Mouse (Mus musculus): ENCODE measurements at regions not wholly inside any gene's neighbourhood (a gene's known extent, or its start where the extent isn't known, plus 50 kb on each side); places are given as distances from the start of the nearest gene placed in this dataset.

DNA sequence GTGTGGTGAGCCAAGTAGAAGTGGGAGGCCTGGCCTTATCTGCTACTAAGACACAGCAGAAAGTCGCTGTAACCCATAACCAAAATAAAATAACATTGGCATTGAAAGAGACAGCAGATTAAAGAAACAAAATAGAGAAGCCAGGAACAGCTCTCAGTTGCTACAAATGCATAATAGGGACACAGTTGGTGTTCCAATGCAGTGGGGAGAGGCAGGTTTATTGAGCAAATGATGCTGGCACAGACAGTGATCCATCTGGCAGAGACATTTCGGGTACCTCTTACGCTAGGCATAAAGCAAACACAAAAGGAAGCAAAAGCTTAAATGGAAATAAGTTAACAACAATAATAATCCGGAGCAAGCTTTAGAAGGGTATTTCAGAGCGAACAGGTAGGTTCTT, 83.6 kb upstream of the Foxq1 start:
- TF ChIP-seq POLR2A (IDR thresholded peaks at IDR 0.05; ENCODE audit: insufficient read depth, low read depth, low read length) (no peak), CTCF (IDR thresholded peaks at IDR 0.05) (no peak), EP300 (IDR thresholded peaks at IDR 0.05; ENCODE audit: insufficient read depth, low read depth, low read length) (no peak)
- intact Hi-C loops (cut with DNase I) = no loop called here

DNA sequence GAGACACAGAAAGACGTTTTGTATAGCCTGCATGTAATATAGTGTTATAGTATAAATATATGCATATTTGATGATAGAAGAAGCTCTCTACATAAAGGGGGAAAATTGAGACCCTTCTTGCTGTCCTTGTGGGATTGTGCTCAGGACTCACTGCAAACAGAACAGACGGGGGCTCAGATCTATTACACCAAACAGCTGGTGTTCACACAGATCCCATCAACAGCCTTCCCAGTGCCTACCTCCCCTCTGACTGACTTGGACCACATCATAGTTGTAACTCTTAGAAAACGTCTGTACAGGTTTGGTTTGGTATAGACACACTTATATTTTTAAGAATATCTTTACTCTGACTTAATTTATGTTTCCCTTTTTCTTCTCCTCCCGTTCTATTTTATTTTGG, 83.1 kb upstream of the Foxq1 start:
- intact Hi-C loops (cut with DNase I) = no loop called here
- no peaks in the 10 kb centered on the region for H3K4me1 ChIP-seq (ENCODE audit: control insufficient read depth, insufficient read depth, low read length)
- H3K27ac ChIP-seq = no peak overlapping the region
- WGBS = 63% methylated on average over 4 of the region's 4 CpGs
- no peak overlapping the region for H3K4me3 ChIP-seq
- H3K36me3 ChIP-seq (ENCODE audit: control insufficient read depth, insufficient read depth, low read length) = no peaks in the 10 kb centered on the region
- no peak for DNase-seq
- no peak overlapping the region for H3K9ac ChIP-seq (ENCODE audit: low read depth, low read length)
- H3K27me3 ChIP-seq (ENCODE audit: control insufficient read depth, insufficient read depth, low read length) = 0 out of 2 replicates have a peak, but pooled peaks cover 1% of the 10 kb centered on the region
- H3K79me2 ChIP-seq (replicated peaks; ENCODE audit: control insufficient read depth, insufficient read depth, low read length) = no peaks in the 10 kb centered on the region
- TF ChIP-seq EP300 (IDR thresholded peaks at IDR 0.05; ENCODE audit: insufficient read depth, low read depth, low read length) (no peak), POLR2A (IDR thresholded peaks at IDR 0.05; ENCODE audit: insufficient read depth, low read depth, low read length) (no peak), CTCF (IDR thresholded peaks at IDR 0.05) (no peak)

More for the DNA sequence above, 83.6 kb upstream of the Foxq1 start:
- Histone ChIP-seq H3K4me1 (ENCODE audit: control insufficient read depth, insufficient read depth, low read length) (no peaks in the 10 kb centered on the region), H3K9ac (ENCODE audit: low read depth, low read length) (no peak overlapping the region), H3K27me3 (ENCODE audit: control insufficient read depth, insufficient read depth, low read length) (0 out of 2 replicates have a peak, but pooled peaks cover 1% of the 10 kb centered on the region), H3K4me3 (no peak overlapping the region), H3K36me3 (ENCODE audit: control insufficient read depth, insufficient read depth, low read length) (no peaks in the 10 kb centered on the region), H3K27ac (no peak overlapping the region), H3K79me2 (replicated peaks; ENCODE audit: control insufficient read depth, insufficient read depth, low read length) (no peaks in the 10 kb centered on the region)
- DNase-seq = no peak
- WGBS = 83% methylated on average over 5 of the region's 5 CpGs

DNA sequence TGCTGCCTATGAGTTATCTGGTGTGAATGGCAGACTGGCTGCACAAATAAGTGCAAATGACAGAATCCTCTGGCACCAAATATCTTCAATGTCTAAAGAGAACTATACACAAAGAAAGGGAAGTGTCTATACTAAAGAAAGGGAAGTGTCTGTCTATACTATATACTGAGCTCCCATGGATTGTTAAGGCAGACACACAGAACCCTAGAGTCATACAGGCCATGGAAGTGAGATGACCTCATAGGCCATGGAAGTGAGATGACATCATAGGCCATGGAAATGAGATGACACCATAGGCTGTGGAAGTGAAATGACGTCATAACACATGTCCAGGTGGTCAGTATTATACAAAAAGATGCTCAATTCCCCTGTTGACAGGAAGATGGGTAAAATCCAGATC, 82.7 kb upstream of the Foxq1 start:
- H3K9ac ChIP-seq (ENCODE audit: low read depth, low read length) = no peak overlapping the region
- DNase-seq = no peak
- no peaks in the 10 kb centered on the region for H3K36me3 ChIP-seq (ENCODE audit: control insufficient read depth, insufficient read depth, low read length)
- H3K4me3 ChIP-seq = no peak overlapping the region
- 55% methylated on average over 1 of the region's 1 CpGs for WGBS
- H3K4me1 ChIP-seq (ENCODE audit: control insufficient read depth, insufficient read depth, low read length) = no peaks in the 10 kb centered on the region
- H3K27me3 ChIP-seq (ENCODE audit: control insufficient read depth, insufficient read depth, low read length) = 0 out of 2 replicates have a peak, but pooled peaks cover 1% of the 10 kb centered on the region
- TF ChIP-seq CTCF (IDR thresholded peaks at IDR 0.05) = no peak
- TF ChIP-seq POLR2A (IDR thresholded peaks at IDR 0.05; ENCODE audit: insufficient read depth, low read depth, low read length) = no peak
- TF ChIP-seq EP300 (IDR thresholded peaks at IDR 0.05; ENCODE audit: insufficient read depth, low read depth, low read length) = no peak
- no peaks in the 10 kb centered on the region for H3K79me2 ChIP-seq (replicated peaks; ENCODE audit: control insufficient read depth, insufficient read depth, low read length)
- no peak overlapping the region for H3K27ac ChIP-seq
- intact Hi-C loops (cut with DNase I) = no loop called here

DNA sequence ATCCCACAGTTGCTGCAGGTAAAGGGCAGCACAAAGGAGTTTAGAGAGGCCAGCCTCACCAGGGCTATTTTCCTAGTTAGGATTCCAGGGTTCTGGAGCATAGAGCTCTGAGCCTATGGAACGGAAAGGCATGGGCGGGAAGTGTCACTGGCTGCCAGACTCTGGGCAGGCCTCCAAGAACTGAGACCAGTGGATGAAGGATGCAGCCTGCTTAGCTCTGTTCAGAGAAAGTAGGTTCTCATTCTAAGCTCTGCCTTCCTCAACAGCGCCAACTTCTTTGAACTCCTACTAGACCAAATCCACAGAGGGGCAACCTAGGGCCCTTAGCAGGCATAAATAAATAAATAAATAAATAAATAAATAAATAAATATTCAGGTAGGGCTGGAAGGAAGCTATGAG, 80.1 kb upstream of the Foxq1 start:
- intact Hi-C loops (cut with DNase I) = no loop called here
- no peak for DNase-seq
- 30% methylated on average over 3 of the region's 3 CpGs for WGBS

DNA sequence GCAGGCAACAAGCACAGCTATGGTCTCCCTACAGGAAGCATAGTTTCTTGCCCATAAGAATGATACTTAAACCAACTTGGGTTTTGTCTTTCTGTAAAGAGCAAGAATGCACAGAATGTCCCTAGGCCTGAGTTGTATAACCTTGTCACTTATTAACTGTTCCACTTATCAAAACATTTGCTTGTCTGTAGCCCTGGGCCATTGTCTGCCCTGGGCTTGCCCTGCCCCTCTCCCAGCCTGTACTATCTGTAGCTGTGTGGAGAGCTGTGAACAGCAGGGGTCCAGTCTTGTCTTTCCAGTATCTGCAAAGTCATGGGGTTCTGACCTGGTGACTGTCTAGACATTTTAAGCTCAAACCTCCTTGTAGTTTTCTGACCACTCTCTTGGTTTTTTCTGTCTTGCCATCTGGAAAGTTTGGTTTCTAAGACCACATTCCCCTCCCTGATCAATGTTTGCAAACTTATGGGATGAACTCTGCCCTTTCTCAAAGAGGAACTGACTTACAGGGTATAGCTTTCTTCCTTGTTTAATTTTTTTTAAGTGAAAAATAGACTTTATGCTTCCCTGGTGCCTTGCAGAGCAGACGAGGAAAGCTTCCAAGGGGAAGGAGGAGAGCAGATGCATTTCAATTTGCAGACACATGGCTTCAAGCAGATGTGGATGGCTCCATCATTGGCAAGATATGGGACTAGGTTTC, 78.6 kb upstream of the Foxq1 start:
- intact Hi-C loops (cut with DNase I) = no loop called here
- no peak for DNase-seq
- H3K27ac ChIP-seq = no peak overlapping the region
- H3K4me1 ChIP-seq (ENCODE audit: control insufficient read depth, insufficient read depth, low read length) = no peaks in the 10 kb centered on the region
- no peaks in the 10 kb centered on the region for H3K36me3 ChIP-seq (ENCODE audit: control insufficient read depth, insufficient read depth, low read length)
- TF ChIP-seq EP300 (IDR thresholded peaks at IDR 0.05; ENCODE audit: insufficient read depth, low read depth, low read length) = no peak
- TF ChIP-seq CTCF (IDR thresholded peaks at IDR 0.05) = no peak
- no peak overlapping the region for H3K9ac ChIP-seq (ENCODE audit: low read depth, low read length)
- 47% methylated on average over 1 of the region's 1 CpGs for WGBS
- no peak overlapping the region for H3K4me3 ChIP-seq
- H3K27me3 ChIP-seq (ENCODE audit: control insufficient read depth, insufficient read depth, low read length) = 0 out of 2 replicates have a peak, but pooled peaks cover 1% of the 10 kb centered on the region
- H3K79me2 ChIP-seq (replicated peaks; ENCODE audit: control insufficient read depth, insufficient read depth, low read length) = no peaks in the 10 kb centered on the region

More for the DNA sequence above, 80.1 kb upstream of the Foxq1 start:
- Histone ChIP-seq H3K27me3 (ENCODE audit: control insufficient read depth, insufficient read depth, low read length) (0 out of 2 replicates have a peak, but pooled peaks cover 1% of the 10 kb centered on the region), H3K4me1 (ENCODE audit: control insufficient read depth, insufficient read depth, low read length) (no peaks in the 10 kb centered on the region), H3K9ac (ENCODE audit: low read depth, low read length) (no peak overlapping the region), H3K4me3 (no peak overlapping the region), H3K27ac (no peak overlapping the region), H3K79me2 (replicated peaks; ENCODE audit: control insufficient read depth, insufficient read depth, low read length) (no peaks in the 10 kb centered on the region), H3K36me3 (ENCODE audit: control insufficient read depth, insufficient read depth, low read length) (no peaks in the 10 kb centered on the region)
- TF ChIP-seq POLR2A (IDR thresholded peaks at IDR 0.05; ENCODE audit: insufficient read depth, low read depth, low read length) (no peak), EP300 (IDR thresholded peaks at IDR 0.05; ENCODE audit: insufficient read depth, low read depth, low read length) (no peak), CTCF (IDR thresholded peaks at IDR 0.05) (no peak)

DNA sequence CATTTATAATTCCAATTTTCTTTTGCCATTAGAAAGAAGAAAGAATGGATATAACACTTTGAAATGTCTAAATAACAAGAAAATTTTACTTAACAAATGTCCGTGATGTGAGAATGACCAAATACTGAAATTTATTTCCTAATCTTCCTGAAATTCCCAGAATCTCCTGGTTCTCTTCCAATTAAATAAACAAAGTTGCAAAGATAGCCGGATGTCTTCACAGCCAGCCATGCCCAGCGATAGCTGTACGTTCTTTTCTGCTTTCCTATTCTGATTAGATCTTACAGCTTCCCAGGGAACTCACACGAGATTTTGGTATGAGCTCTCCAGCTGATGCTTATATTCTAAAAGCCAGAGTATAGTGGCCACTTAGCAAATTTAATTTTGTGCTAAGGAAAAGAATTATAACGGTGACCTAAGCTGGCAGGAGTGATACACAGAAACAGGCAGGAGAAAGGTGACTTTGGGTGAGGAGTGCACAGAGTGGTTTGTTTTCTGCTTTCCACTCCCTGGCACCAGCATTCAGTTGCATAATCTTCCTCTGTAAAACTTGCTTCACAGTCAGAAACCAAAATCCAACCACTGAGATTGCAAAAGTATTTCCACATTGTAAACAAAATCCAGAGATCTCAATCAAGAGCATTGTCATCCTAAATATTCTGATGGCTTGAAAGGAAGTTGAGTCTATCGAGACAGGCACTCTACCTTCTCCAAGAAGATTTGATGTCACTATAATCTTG, 74.7 kb upstream of the Foxq1 start:
- no peak for DNase-seq
- Histone ChIP-seq H3K4me3 (no peak overlapping the region), H3K27ac (no peak overlapping the region), H3K9ac (ENCODE audit: low read depth, low read length) (no peak overlapping the region), H3K4me1 (ENCODE audit: control insufficient read depth, insufficient read depth, low read length) (no peaks in the 10 kb centered on the region), H3K36me3 (ENCODE audit: control insufficient read depth, insufficient read depth, low read length) (no peaks in the 10 kb centered on the region), H3K79me2 (replicated peaks; ENCODE audit: control insufficient read depth, insufficient read depth, low read length) (no peaks in the 10 kb centered on the region), H3K27me3 (ENCODE audit: control insufficient read depth, insufficient read depth, low read length) (no peaks in the 10 kb centered on the region)
- 50% methylated on average over 7 of the region's 7 CpGs for whole genome bisulfite sequencing
- TF ChIP-seq EP300 (IDR thresholded peaks at IDR 0.05; ENCODE audit: insufficient read depth, low read depth, low read length) (no peak), CTCF (IDR thresholded peaks at IDR 0.05) (no peak), POLR2A (IDR thresholded peaks at IDR 0.05; ENCODE audit: insufficient read depth, low read depth, low read length) (no peak)
- intact Hi-C loops (cut with DNase I) = no loop called here

Measured in heart, adult 2 months (tissue).